Mouse (Mus musculus) kidney, embryonic 15.5 days (tissue): ENCODE measurements at regions not wholly inside any gene's neighbourhood (a gene's known extent, or its start where the extent isn't known, plus 50 kb on each side); places are given as distances from the start of the nearest gene placed in this dataset. TPM values are rescaled to one million over a fixed set of nuclear protein-coding genes. Genes with fewer than 3 reads are reported as not detected.

ENCODE experiments used
- ATAC-seq: fragments of 200-750 bp; cut with Nextera tagmentation; replicated peaks from 2 replicates; pipeline ENCODE4 v1.8.0; 2017; ENCODE audit warnings: moderate TSS enrichment; ENCODE audit not compliant: low FRiP score
- H3K27ac ChIP-seq: fragments of 300-500 bp; sonication (generic); 2 replicates; pipeline ENCODE4 v1.5.1; 2015; ENCODE audit warnings: mild to moderate bottlenecking, inconsistent platforms
- H3K27me3 ChIP-seq: fragments of 300-500 bp; sonication (generic); 2 replicates; pipeline ENCODE4 v1.6.1; 2015; ENCODE audit warnings: inconsistent platforms
- H3K36me3 ChIP-seq: fragments of 300-500 bp; sonication (generic); 2 replicates; pipeline ENCODE4 v1.6.1; 2015; ENCODE audit warnings: inconsistent platforms
- H3K4me1 ChIP-seq: fragments of 300-500 bp; sonication (generic); 2 replicates; pipeline ENCODE4 v1.6.1; 2015; ENCODE audit warnings: inconsistent platforms
- H3K4me2 ChIP-seq: fragments of 300-500 bp; sonication (generic); 2 replicates; pipeline ENCODE4 v1.6.1; 2015; ENCODE audit warnings: moderate library complexity, mild to moderate bottlenecking, inconsistent platforms
- H3K4me3 ChIP-seq: fragments of 300-500 bp; sonication (generic); replicated peaks from 2 replicates; pipeline ENCODE4 v1.5.1; 2015; ENCODE audit warnings: mild to moderate bottlenecking, inconsistent platforms
- H3K9ac ChIP-seq: fragments of 300-500 bp; sonication (generic); 2 replicates; pipeline ENCODE4 v1.6.1; 2015; ENCODE audit warnings: mild to moderate bottlenecking, inconsistent platforms
- H3K9me3 ChIP-seq: fragments of 300-500 bp; sonication (generic); replicated peaks from 2 replicates; pipeline ENCODE4 v1.6.1; 2016; ENCODE audit warnings: inconsistent platforms
- WGBS: fragments of 180-500 bp; shearing (Covaris S2); methylation state at CpG from one replicate; pipeline ENCODE4 v1.1.7; 2015; ENCODE audit warnings: mixed read lengths; 5-methylcytosine and 5-hydroxymethylcytosine counted together
- microRNA counts: library from miRNA; unstranded; fragments of <30 nt; microRNA quantifications from one replicate; lab custom pipeline; 2016
- microRNA-seq: library from miRNA; unstranded; fragments of <30 nt; microRNA quantifications from one replicate; pipeline ENCODE4, GENCODE M21; 2016

DNA sequence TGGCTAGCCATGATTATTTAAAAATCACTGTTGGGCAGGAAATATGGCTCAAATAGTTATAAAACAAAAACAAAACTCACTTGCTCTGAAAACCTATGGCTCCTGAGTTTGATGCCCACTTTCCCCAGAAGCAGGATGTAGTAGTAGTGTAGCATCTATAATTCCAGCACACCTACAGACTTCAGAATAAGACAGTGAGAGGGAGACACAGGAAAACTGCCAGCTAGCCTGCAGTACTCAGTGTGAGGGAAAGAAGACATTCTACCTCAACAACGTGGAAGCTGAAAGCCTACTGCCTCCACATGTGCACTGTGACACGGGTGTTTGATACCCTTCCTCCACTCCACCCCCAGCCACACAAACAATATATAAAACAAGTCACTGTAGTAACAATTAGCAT lies 68.9 kb upstream of the Fam216b start:
- H3K4me3 ChIP-seq, result no peak overlapping the region
- H3K27ac ChIP-seq, result no peak overlapping the region
- H3K27me3 ChIP-seq, result no peaks in the 10 kb centered on the region
- no peaks in the 10 kb centered on the region for H3K36me3 ChIP-seq
- ATAC-seq, result no peak
- no peaks in the 10 kb centered on the region for H3K4me1 ChIP-seq
- WGBS, result 70% methylated on average over 2 of the region's 2 CpGs
- no peaks in the 10 kb centered on the region for H3K9me3 ChIP-seq
- no peak overlapping the region for H3K9ac ChIP-seq
- no peak overlapping the region for H3K4me2 ChIP-seq

DNA sequence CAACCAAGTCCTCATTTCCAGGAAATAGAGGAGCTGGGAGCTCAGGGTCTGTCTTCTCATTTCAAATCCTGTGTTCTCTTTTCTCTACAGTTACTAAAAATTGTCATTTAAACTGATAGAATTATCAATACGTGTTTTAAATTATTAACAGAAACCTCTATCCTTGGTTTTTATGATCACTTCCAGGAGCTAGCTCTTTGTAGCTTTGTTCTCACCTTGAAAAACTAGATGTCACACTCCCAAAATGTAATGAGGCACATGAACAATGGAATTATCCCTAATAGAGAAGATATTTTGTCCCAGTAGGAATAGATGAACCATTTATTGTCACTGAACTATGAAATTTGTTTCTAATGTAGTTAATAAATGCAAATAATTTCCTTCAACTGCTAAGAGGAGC lies 60.0 kb upstream of the Fam216b start:
- no peaks in the 10 kb centered on the region for H3K36me3 ChIP-seq
- H3K27me3 ChIP-seq, result no peaks in the 10 kb centered on the region
- no peaks in the 10 kb centered on the region for H3K4me1 ChIP-seq
- H3K27ac ChIP-seq, result no peak overlapping the region
- WGBS, result 94% methylated on average over 1 of the region's 1 CpGs
- H3K4me3 ChIP-seq, result no peak overlapping the region
- H3K9me3 ChIP-seq, result no peaks in the 10 kb centered on the region
- ATAC-seq, result no peak
- no peak overlapping the region for H3K9ac ChIP-seq
- H3K4me2 ChIP-seq, result no peak overlapping the region

DNA sequence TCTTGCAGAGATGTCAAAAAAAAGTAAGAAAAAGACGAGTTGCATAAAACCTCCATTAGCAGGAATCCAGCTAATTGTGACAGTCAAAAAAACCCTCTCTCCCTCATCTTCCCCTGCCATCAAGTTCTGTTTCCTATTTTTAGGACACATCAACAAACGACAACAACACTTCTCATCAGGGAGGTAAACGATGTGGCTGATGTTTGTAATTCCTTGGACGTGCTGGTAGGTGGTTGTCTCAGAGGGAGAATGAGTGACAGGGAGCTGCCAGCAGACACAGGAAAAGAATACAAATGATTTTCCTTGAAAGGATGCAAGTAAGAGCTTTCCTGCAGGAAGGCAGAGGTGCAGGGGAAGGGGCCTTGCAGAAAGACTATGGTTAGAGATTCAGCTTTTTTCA lies 54.9 kb upstream of the Fam216b start:
- Histone ChIP-seq H3K4me2 (no peak overlapping the region), H3K9ac (no peak overlapping the region), H3K4me1 (no peaks in the 10 kb centered on the region), H3K27ac (no peak overlapping the region), H3K4me3 (no peak overlapping the region), H3K36me3 (no peaks in the 10 kb centered on the region), H3K27me3 (no peaks in the 10 kb centered on the region), H3K9me3 (no peaks in the 10 kb centered on the region)
- WGBS, result 50% methylated on average over 4 of the region's 4 CpGs
- no peak for ATAC-seq

MicroRNAs encoded in the stretch of these regions (microRNA counts, 519-probe panel; counts per million panel counts)
- microRNA mmu-miR-1971 (lab: Ali Mortazavi, UCI), result 31.7 counts per million

Small RNA genes lying in the stretch of these regions (microRNA-seq; reads per million reads assigned to microRNA genes)
- not detected for gene Mir1971
